In genomic region chr4:69823311-69823940, GRCm38 (mm10) we compare ENCODE assay signal across 11 mouse cellular contexts.
DNase-seq lines count a peak whose midpoint lies in the region; ATAC-seq lines count a peak whose summit lies in the region.
"Had no signal": no experiment of that assay in that cellular context is flagged by ENCODE, and none has a peak within 500 bp of the region (broad histone marks: within the 10 kb centered on the region; RNA-seq: fewer than 3 reads in every experiment).

No protein-coding gene starts in this region.

- H3K27ac ChIP-seq in forebrain, embryonic 14.5 days (ENCODE audit: low read depth, low read length) = peak overlapping the region; percentile 48; the same call in 1 of the 2 replicates
- H3K27ac ChIP-seq in neural tube, embryonic 12.5 days = no peak overlapping the region
- H3K27ac ChIP-seq: limb, embryonic 10.5 days had no signal

- no peak overlapping the region for H3K4me2 ChIP-seq in forebrain, embryonic 14.5 days (ENCODE audit: low read length)
- no peak overlapping the region for H3K4me2 ChIP-seq in neural tube, embryonic 12.5 days (replicated peaks)
- H3K4me2 ChIP-seq: heart, embryonic 11.5 days had no signal

- H3K4me1 ChIP-seq in forebrain, embryonic 14.5 days (ENCODE audit: control insufficient read depth, insufficient read depth, low read length) = peaks cover 16% of the 10 kb centered on the region
- peaks cover 11% of the 10 kb centered on the region for H3K4me1 ChIP-seq in neural tube, embryonic 12.5 days
- H3K4me1 ChIP-seq: limb, embryonic 10.5 days had no signal

- 5% methylated on average over 1 of the region's 1 CpGs for WGBS in forebrain, embryonic 14.5 days
- WGBS in neural tube, embryonic 12.5 days = 7% methylated on average over 1 of the region's 1 CpGs

- ATAC-seq in forebrain, embryonic 14.5 days = no peak
- ATAC-seq in neural tube, embryonic 12.5 days (ENCODE audit: low FRiP score, low read depth) = peak; percentile 74
- ATAC-seq: activated CD4-positive, CD25-positive, alpha-beta regulatory T cell, adult 4 months had no signal

- H3K27me3 ChIP-seq in forebrain, embryonic 14.5 days (replicated peaks; ENCODE audit: control insufficient read depth, insufficient read depth, low read length) = no peaks in the 10 kb centered on the region
- H3K27me3 ChIP-seq in neural tube, embryonic 12.5 days (replicated peaks) = no peaks in the 10 kb centered on the region

- no peak overlapping the region for H3K9ac ChIP-seq in forebrain, embryonic 14.5 days (ENCODE audit: low read length)
- H3K9ac ChIP-seq in neural tube, embryonic 12.5 days = no peak overlapping the region

- no peaks in the 10 kb centered on the region for H3K36me3 ChIP-seq in forebrain, embryonic 14.5 days (ENCODE audit: control insufficient read depth, insufficient read depth, low read length)
- no peaks in the 10 kb centered on the region for H3K36me3 ChIP-seq in neural tube, embryonic 12.5 days
- H3K36me3 ChIP-seq: limb, embryonic 10.5 days had no signal

- H3K4me3 ChIP-seq in forebrain, embryonic 14.5 days (ENCODE audit: low read depth, low read length) = no peak overlapping the region
- H3K4me3 ChIP-seq in neural tube, embryonic 12.5 days = no peak overlapping the region
- H3K4me3 ChIP-seq: limb, embryonic 10.5 days had no signal

- peak; percentile 3 for DNase-seq in lung, adult 18-20 months
- no peak for DNase-seq in lung, postnatal 25 days (ENCODE audit: low spot score)
- peak; percentile 22 for DNase-seq in forebrain, embryonic 14.5 days (ENCODE audit: low spot score)
- peak; percentile 40 for DNase-seq in kidney, postnatal 10 days
- no peak for DNase-seq in spleen, postnatal 14 days (ENCODE audit: low spot score in 2 of 2)
- DNase-seq in gastrocnemius, adult 18-20 months (ENCODE audit: low spot score) = no peak
- DNase-seq: cerebellum, adult 8-10 months had no signal

- H3K9me3 ChIP-seq in forebrain, embryonic 14.5 days (replicated peaks; ENCODE audit: control insufficient read depth, low read length) = no peaks in the 10 kb centered on the region
- no peaks in the 10 kb centered on the region for H3K9me3 ChIP-seq in neural tube, embryonic 12.5 days
- H3K9me3 ChIP-seq: limb, embryonic 10.5 days had no signal

Comparison
In these comparisons a context has a peak if more than half of its experiments do, and no peak if none do; other contexts are left out.
1. DNase-seq: peak in lung, adult 18-20 months (2 of 2), forebrain, embryonic 14.5 days (single experiment) and kidney, postnatal 10 days (single experiment); none in lung, postnatal 25 days (single experiment), spleen, postnatal 14 days (0 of 2) and gastrocnemius, adult 18-20 months (single experiment).